Mouse (Mus musculus): ENCODE measurements around the gene Olfr536. TPM values are rescaled to one million over a fixed set of nuclear protein-coding genes. Genes with fewer than 3 reads are reported as not detected.
"Not testable (repeated sequence)": the region's sequence is repeated elsewhere in the genome, so short reads cannot be mapped to it uniquely, and the experiment has no call there.

Olfr536 gene
- not detected in 2 replicates for polyA plus RNA-seq (2015; fragmentation: Nextera tagmentation; extraction: Ambion mirVana)

DNA sequence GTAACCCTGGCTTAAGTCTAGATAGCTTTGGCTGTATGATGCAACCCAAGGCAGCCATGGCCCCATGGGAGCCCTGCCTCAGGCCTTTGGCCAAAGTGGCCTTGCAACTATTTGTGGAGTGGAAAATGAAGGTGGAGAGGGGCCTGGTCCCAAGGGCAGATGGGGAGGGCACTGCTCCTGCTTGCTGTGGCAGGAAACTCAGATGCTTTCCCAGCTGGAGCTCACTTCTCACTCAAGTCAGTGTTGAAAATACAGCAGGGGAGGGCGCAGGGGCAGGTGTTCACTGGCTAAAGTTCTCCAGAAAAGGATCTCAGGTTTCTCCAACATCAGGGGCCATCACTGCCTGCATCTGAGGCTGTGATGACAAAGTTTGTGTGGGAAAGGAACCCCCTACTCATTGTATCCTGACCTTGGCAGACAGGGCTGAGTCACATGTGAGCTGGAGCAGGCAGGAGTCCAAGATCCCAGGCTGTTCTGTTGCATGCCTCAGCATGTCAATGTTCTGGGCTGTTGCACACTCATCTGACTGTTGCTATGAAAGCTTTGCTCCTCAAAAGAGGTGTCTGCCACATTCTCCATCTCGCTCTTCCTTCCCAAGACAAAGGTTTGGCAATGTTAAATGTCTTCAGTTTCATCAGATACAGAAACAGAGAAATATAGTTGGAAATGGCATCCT, at the start of gene Olfr536:
Gene Olfr536, minus strand, starts transcription at position 51 of the 676 bp plus-strand sequence.
- not testable (repeated sequence) for H3K27me3 ChIP-seq; ATAC-seq (replicated peaks; ENCODE audit: low FRiP score); H3K4me2 ChIP-seq; H3K36me3 ChIP-seq; H3K9ac ChIP-seq; H3K27ac ChIP-seq; H3K4me1 ChIP-seq; H3K9me3 ChIP-seq (replicated peaks); H3K4me3 ChIP-seq (replicated peaks)
- 59% methylated on average over 2 of the region's 2 CpGs for WGBS

DNA sequence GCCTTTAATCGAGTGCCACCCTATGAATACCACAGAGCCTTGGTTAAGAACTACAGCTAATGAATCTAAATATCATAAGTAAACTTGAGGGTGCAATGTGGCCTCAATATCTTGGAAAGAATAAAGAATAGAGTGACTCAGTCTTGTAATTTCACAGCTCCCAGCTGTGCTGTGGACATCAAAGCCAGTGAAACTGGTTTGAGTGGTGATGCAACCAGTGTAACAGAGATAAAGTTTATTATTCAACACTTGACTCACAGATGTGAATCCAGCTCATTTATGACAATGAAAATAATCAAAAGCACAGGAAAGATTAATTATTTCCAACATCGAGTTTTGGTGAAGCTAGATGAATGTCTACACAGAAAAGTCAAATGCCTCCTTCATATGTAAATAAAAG, 32.5 kb upstream of the Olfr536 start:
- Histone ChIP-seq H3K27ac (no peak overlapping the region), H3K9me3 (replicated peaks) (no peaks in the 10 kb centered on the region), H3K9ac (no peak overlapping the region), H3K27me3 (no peaks in the 10 kb centered on the region), H3K4me3 (replicated peaks) (no peak overlapping the region), H3K36me3 (no peaks in the 10 kb centered on the region), H3K4me2 (no peak overlapping the region), H3K4me1 (no peaks in the 10 kb centered on the region)
- WGBS: 83% methylated on average over 2 of the region's 2 CpGs
- ATAC-seq (replicated peaks; ENCODE audit: low FRiP score): no peak

DNA sequence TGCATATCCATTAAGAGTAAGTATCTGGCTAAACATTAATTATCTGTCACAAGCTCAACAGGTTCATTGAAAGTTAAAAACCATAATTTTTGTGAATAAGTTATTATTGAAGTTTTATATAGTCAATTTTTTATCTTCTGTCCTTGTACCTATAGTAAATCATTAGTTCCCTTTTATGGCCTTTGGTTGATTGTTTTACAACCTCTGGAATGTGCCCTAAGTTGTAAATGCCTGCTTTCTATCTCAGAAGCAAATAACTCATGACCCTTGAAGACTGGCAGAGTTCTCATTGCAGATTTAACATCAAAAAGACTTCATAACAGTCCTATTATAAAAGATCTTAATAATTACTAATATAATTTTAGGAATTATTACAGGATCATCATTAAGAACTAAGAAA, 12.5 kb downstream of the Olfr536 start:
- Histone ChIP-seq H3K27me3 (no peaks in the 10 kb centered on the region), H3K9me3 (replicated peaks) (no peaks in the 10 kb centered on the region), H3K27ac (no peak overlapping the region), H3K36me3 (no peaks in the 10 kb centered on the region), H3K4me2 (no peak overlapping the region), H3K9ac (no peak overlapping the region), H3K4me3 (replicated peaks) (no peak overlapping the region), H3K4me1 (no peaks in the 10 kb centered on the region)
- ATAC-seq (replicated peaks; ENCODE audit: low FRiP score): no peak

DNA sequence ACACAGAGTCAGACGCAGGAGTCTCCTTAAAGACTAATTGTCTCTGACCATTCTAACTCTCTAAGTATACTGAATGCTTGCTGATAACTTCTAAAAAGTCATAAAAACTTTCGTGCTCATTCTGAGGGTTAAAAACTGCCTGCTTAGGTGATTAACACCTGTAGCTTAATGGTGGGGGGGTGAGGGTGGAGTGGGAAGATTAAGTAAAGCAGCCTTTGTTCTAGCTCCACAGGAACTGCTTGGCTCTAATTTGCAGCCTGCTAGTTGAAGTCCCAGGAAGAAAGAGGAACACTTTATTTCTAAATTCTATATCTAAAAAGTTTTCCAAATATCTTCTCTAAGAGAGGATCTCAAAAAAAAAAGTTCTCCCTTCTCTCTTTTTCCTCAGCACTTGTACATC, 13.0 kb downstream of the Olfr536 start:
- H3K4me3 ChIP-seq (replicated peaks): no peak overlapping the region
- H3K4me2 ChIP-seq: no peak overlapping the region
- no peaks in the 10 kb centered on the region for H3K27me3 ChIP-seq
- H3K9me3 ChIP-seq (replicated peaks): no peaks in the 10 kb centered on the region
- WGBS: 11% methylated on average over 2 of the region's 2 CpGs
- no peaks in the 10 kb centered on the region for H3K36me3 ChIP-seq
- no peaks in the 10 kb centered on the region for H3K4me1 ChIP-seq
- H3K9ac ChIP-seq: no peak overlapping the region
- ATAC-seq (replicated peaks; ENCODE audit: low FRiP score): no peak
- no peak overlapping the region for H3K27ac ChIP-seq

DNA sequence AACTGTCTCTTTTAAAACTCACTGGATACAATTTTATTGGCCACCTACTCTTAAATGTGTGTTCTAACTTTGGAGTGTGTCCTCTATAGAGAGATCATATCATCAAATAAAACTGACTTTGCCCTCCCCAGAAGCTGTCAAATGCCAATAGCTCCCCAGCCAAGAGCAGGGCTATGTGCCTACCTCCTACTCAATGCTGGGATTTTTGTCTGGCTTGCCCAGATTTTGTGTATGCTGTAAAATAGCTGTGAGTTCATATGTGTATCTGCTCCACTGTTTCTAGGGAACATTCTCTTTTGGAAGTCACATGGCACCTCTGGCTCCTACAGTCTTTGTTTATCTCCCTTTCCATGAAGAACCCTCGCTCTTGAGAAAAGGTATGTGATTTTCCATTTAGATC, 18.2 kb downstream of the Olfr536 start:
- no peak overlapping the region for H3K4me3 ChIP-seq (replicated peaks)
- WGBS: 88% methylated on average over 1 of the region's 1 CpGs
- no peak overlapping the region for H3K9ac ChIP-seq
- no peaks in the 10 kb centered on the region for H3K27me3 ChIP-seq
- no peaks in the 10 kb centered on the region for H3K9me3 ChIP-seq (replicated peaks)
- no peak overlapping the region for H3K27ac ChIP-seq
- no peaks in the 10 kb centered on the region for H3K36me3 ChIP-seq
- no peak for ATAC-seq (replicated peaks; ENCODE audit: low FRiP score)
- no peaks in the 10 kb centered on the region for H3K4me1 ChIP-seq
- H3K4me2 ChIP-seq: no peak overlapping the region

DNA sequence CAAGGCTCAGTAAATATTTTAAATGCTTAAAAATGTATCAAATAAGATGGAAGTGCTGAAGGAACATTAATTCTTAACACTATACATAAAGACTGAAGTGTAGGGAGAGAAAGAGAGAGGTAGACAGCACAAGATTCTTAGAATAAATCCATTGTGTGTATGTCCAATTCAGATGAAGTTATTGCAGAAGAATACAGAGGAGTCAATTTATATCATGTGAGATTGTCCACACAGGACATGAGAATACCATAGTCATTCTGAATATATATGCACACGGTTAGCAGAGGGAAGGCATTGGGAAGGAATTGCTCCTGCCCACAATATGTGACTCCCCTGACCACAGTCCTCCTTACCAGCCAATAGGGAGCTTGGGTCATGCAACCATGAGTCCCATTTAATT, 23.3 kb downstream of the Olfr536 start, which contains the start of gene Olfr535:
Gene Olfr535, plus strand, starts transcription at position 301 of the 400 bp plus-strand sequence.
- Histone ChIP-seq H3K4me3 (replicated peaks) (no peak within 1 kb of the TSS), H3K27me3 (no peaks in the 10 kb centered on the region), H3K4me1 (no peaks in the 10 kb centered on the region), H3K36me3 (no peaks in the 10 kb centered on the region), H3K9me3 (replicated peaks) (no peaks in the 10 kb centered on the region), H3K4me2 (no peak within 1 kb of the TSS), H3K27ac (no peak within 1 kb of the TSS), H3K9ac (no peak within 1 kb of the TSS)
- ATAC-seq (replicated peaks; ENCODE audit: low FRiP score): no peak
- 76% methylated on average over 1 of the region's 1 CpGs for whole genome bisulfite sequencing

DNA sequence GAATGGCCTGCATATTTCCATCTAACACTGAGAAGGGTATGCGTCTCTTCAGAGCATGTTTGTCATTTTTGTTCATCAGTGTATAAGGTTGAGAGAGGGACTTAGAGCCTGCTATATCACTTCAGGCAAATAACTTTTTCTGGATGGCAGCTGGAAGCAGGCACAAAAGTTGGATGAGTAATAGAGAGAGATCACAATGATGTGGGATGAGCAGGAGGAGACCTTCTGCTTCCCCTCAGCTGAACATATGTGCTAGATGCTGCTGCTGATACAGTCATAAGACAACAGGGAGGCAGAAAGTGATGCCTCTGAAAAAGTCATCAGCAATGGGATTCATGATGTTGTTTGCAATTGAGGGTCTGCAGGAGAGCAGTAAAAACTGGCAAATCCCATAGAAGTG, 28.5 kb downstream of the Olfr536 start:
- Histone ChIP-seq H3K27me3 (no peaks in the 10 kb centered on the region), H3K4me1 (no peaks in the 10 kb centered on the region), H3K9me3 (replicated peaks) (no peaks in the 10 kb centered on the region; the same call in 1 of the 2 replicates), H3K4me2 (no peak overlapping the region), H3K36me3 (no peaks in the 10 kb centered on the region), H3K4me3 (replicated peaks) (no peak overlapping the region), H3K27ac (no peak overlapping the region), H3K9ac (no peak overlapping the region)
- no peak for ATAC-seq (replicated peaks; ENCODE audit: low FRiP score)
- WGBS: 98% methylated on average over 1 of the region's 1 CpGs

DNA sequence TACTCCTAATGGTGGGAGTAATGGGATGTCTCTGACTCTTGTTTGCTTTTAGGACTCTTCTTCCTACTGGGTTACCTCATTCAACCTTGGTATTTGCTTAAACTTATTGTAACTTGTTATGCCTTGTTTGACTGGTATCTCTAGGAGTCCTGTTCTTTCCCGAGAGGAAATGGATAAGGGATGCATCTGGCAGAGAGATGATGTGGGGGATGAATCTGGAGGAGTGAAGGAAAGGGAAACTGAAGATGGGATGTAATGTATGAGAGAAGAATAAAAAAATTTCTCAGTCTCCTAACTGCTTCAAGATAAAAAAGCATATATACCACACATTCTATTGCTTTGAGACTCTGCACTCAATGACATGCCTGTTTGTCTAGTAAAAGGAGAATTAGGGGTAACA, 29.3 kb downstream of the Olfr536 start:
- H3K4me1 ChIP-seq: no peaks in the 10 kb centered on the region
- WGBS: 73% methylated on average over 1 of the region's 1 CpGs
- no peak for ATAC-seq (replicated peaks; ENCODE audit: low FRiP score)
- H3K9me3 ChIP-seq (replicated peaks): no peaks in the 10 kb centered on the region; the same call in 1 of the 2 replicates
- H3K9ac ChIP-seq: no peak overlapping the region
- H3K4me2 ChIP-seq: no peak overlapping the region
- no peak overlapping the region for H3K4me3 ChIP-seq (replicated peaks)
- H3K27ac ChIP-seq: no peak overlapping the region
- no peaks in the 10 kb centered on the region for H3K27me3 ChIP-seq
- H3K36me3 ChIP-seq: no peaks in the 10 kb centered on the region

DNA sequence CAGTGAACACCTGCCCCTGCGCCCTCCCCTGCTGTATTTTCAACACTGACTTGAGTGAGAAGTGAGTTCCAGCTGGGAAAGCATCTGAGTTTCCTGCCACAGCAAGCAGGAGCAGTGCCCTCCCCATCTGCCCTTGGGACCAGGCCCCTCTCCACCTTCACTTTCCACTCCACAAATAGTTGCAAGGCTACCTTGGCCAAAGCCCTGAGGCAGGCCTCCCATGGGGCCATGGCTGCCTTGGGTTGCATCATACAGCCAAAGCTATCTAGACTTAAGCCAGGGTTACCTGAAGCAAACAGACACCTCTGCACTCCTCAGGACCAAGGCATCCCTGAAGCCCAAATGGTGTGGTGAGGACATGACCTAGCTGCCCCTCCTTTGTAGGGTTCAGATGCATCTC, 44.1 kb downstream of the Olfr536 start, which contains the start of gene Olfr533:
Gene Olfr533, plus strand, starts transcription at position 301 of the 400 bp plus-strand sequence.
- not testable (repeated sequence) for H3K4me2 ChIP-seq; H3K36me3 ChIP-seq; H3K9ac ChIP-seq; H3K4me1 ChIP-seq; H3K27me3 ChIP-seq; H3K4me3 ChIP-seq (replicated peaks); ATAC-seq (replicated peaks; ENCODE audit: low FRiP score); H3K27ac ChIP-seq; H3K9me3 ChIP-seq (replicated peaks)
- 80% methylated on average over 1 of the region's 1 CpGs for WGBS

Other genes starting within 250 kb of the Olfr536 start
- not detected in 2 replicates for gene Olfr525, start 186.5 kb downstream of the Olfr536 start, polyA plus RNA-seq (2015; fragmentation: Nextera tagmentation; extraction: Ambion mirVana)
- gene Olfr527, start 173.4 kb downstream of the Olfr536 start, polyA plus RNA-seq (2015; fragmentation: Nextera tagmentation; extraction: Ambion mirVana): not detected in 2 replicates
- not detected in 2 replicates for gene Olfr60, start 145.7 kb downstream of the Olfr536 start, polyA plus RNA-seq (2015; fragmentation: Nextera tagmentation; extraction: Ambion mirVana)
- not detected in 2 replicates for gene Olfr530, start 131.1 kb downstream of the Olfr536 start, polyA plus RNA-seq (2015; fragmentation: Nextera tagmentation; extraction: Ambion mirVana)
- gene Olfr531, start 104.5 kb downstream of the Olfr536 start, polyA plus RNA-seq (2015; fragmentation: Nextera tagmentation; extraction: Ambion mirVana): not detected in 2 replicates
- gene Olfr532, start 85.8 kb downstream of the Olfr536 start, polyA plus RNA-seq (2015; fragmentation: Nextera tagmentation; extraction: Ambion mirVana): not detected in 2 replicates
- gene Olfr533, start 44.0 kb downstream of the Olfr536 start, polyA plus RNA-seq (2015; fragmentation: Nextera tagmentation; extraction: Ambion mirVana): not detected in 2 replicates
- not detected in 2 replicates for gene Olfr535, start 23.2 kb downstream of the Olfr536 start, polyA plus RNA-seq (2015; fragmentation: Nextera tagmentation; extraction: Ambion mirVana)
- gene Olfr538, start 60.5 kb upstream of the Olfr536 start, polyA plus RNA-seq (2015; fragmentation: Nextera tagmentation; extraction: Ambion mirVana): not detected in 2 replicates
- not detected in 2 replicates for gene Olfr46, start 93.9 kb upstream of the Olfr536 start, polyA plus RNA-seq (2015; fragmentation: Nextera tagmentation; extraction: Ambion mirVana)
- gene Olfr61, start 121.6 kb upstream of the Olfr536 start, polyA plus RNA-seq (2015; fragmentation: Nextera tagmentation; extraction: Ambion mirVana): not detected in 2 replicates
- not detected in 2 replicates for gene Olfr53, start 139.1 kb upstream of the Olfr536 start, polyA plus RNA-seq (2015; fragmentation: Nextera tagmentation; extraction: Ambion mirVana)
- gene Olfr539, start 152.5 kb upstream of the Olfr536 start, polyA plus RNA-seq (2015; fragmentation: Nextera tagmentation; extraction: Ambion mirVana): not detected in 2 replicates
- gene Olfr45, start 174.6 kb upstream of the Olfr536 start, polyA plus RNA-seq (2015; fragmentation: Nextera tagmentation; extraction: Ambion mirVana): not detected in 2 replicates
- not detected in 2 replicates for gene Olfr541, start 189.9 kb upstream of the Olfr536 start, polyA plus RNA-seq (2015; fragmentation: Nextera tagmentation; extraction: Ambion mirVana)